Mouse (Mus musculus): Measurements from ENCODE around the gene Hspa12a.

The Hspa12a gene

DNA sequence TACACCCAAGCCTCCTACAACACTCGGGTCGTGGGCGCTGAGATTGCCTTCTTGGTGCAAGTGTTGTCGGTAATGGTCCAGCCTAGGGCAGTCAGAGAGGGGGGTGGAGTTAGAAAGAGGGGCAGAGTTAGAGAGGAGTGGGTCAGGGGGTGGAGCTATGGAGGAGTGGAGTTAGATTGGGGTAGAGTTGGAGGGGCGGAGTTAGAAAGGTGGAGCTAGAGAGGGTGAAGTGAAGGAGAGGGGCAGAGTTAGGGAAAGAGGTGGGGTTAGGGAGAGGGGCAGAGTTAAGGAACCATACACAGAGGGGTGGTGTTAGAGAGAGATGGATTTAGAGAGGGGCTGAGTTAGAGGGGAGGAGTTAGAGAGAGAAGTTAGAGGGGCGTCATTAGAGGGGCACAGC lies 181.1 kb downstream of the Hspa12a start:
- DNase-seq (ENCODE audit: low read depth in 2 of 2, low spot score in 2 of 2): no peak

DNA sequence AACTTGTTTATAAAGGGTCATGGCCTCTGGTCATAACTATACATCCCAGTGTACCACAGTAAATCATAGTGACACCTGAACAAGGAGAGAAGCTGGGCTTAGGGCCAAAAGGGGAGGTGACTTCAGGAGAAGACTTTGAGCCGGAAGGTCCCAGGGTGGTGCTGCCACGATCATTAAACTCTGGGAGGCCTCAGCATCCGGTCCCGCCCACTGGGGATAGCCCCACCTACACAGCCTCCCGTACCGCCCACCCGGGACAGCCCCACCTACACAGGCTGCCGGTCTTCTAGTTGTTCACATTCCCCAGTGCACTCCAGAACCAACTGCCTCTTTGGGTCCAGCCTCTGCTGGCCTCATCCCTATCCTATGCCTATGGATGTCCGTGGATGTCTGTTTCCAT lies 184.0 kb downstream of the Hspa12a start, which contains the start of gene Pnliprp2:
Gene Pnliprp2, plus strand, starts transcription at position 297 of the 400 bp plus-strand sequence.
- no peak for DNase-seq (ENCODE audit: low read depth in 2 of 2, low spot score in 2 of 2)

DNA sequence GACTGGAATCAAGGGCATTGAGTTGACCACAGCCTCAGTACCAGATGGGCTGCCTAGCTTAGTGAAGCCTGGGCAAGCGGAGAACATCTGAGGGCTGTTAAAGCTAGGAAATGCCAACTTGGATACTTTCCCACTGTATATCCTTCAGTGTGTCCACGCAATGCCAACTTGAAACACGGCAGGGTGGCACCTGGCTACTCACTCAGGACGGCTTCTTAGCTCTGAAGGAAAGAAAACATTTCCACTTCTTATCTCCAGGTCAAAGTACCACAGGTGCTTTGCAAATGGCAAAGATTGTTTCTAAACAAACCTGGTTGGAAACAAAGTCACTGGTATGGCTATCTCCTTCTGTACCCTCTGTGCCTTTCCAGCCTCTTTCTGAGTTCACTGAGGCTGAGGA lies 184.6 kb downstream of the Hspa12a start:
- DNase-seq (ENCODE audit: low read depth in 2 of 2, low spot score in 2 of 2): no peak

GRCm38 (mm10) chr19:58751504-58751903 lies 191.9 kb downstream of the Hspa12a start:
- no peak for DNase-seq (ENCODE audit: low read depth in 2 of 2, low spot score in 2 of 2)

DNA sequence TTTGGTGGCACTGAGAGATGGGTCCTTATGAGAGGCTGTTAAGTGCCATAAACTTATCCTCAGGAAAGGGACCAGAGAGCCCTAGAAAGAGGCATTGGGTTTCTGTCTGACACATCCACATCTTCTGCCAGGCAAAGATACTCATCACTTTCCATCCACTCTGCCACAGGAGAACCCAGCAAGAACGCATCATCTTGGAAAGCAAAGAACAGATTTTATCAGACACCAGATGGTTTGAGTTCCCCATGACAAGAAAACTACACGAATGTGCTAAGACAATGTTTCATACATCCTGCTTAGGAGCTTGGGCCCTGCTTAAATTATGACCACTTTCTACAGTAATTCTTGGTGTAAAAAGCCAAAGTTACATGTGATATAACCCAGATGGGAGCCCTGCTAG lies 192.6 kb downstream of the Hspa12a start:
- no peak for DNase-seq (ENCODE audit: low read depth in 2 of 2, low spot score in 2 of 2)

GRCm38 (mm10) chr19:58747498-58748000 lies 195.9 kb downstream of the Hspa12a start:
- no peak for DNase-seq (ENCODE audit: low read depth in 2 of 2, low spot score in 2 of 2)
